Mouse (Mus musculus) midbrain, embryonic 10.5 days (tissue): ENCODE measurements at regions not wholly inside any gene's neighbourhood (a gene's known extent, or its start where the extent isn't known, plus 50 kb on each side); places are given as distances from the start of the nearest gene placed in this dataset.

Source experiments
- DNase-seq: peaks from one replicate; pipeline ENCODE4 v3.0.0-alpha.2; 2017; ENCODE audit warnings: low spot score
- H3K27ac ChIP-seq: fragments of 300-500 bp; sonication (generic); replicated peaks from 2 replicates; pipeline ENCODE4 v1.5.1; 2016; ENCODE audit warnings: mild to moderate bottlenecking
- H3K27me3 ChIP-seq: fragments of 300-500 bp; sonication (generic); 2 replicates; pipeline ENCODE4 v1.6.1; 2016; ENCODE audit warnings: low read depth, mild to moderate bottlenecking; ENCODE audit not compliant: poor library complexity, severe bottlenecking
- H3K36me3 ChIP-seq: fragments of 300-500 bp; sonication (generic); 2 replicates; pipeline ENCODE4 v1.6.1; 2016; ENCODE audit warnings: mild to moderate bottlenecking, moderate library complexity
- H3K4me1 ChIP-seq: fragments of 300-500 bp; sonication (generic); 2 replicates; pipeline ENCODE4 v1.6.1; 2016
- H3K4me3 ChIP-seq: fragments of 300-500 bp; sonication (generic); 2 replicates; pipeline ENCODE4 v1.5.1; 2016; ENCODE audit warnings: mild to moderate bottlenecking, moderate library complexity
- H3K9me3 ChIP-seq: fragments of 300-500 bp; sonication (generic); replicated peaks from 2 replicates; pipeline ENCODE4 v1.6.1; 2016; ENCODE audit warnings: mild to moderate bottlenecking
- WGBS: fragments of 180-500 bp; shearing (Covaris S2); methylation state at CpG from one replicate; pipeline ENCODE4 v1.1.7; 2016; 5-methylcytosine and 5-hydroxymethylcytosine counted together

DNA sequence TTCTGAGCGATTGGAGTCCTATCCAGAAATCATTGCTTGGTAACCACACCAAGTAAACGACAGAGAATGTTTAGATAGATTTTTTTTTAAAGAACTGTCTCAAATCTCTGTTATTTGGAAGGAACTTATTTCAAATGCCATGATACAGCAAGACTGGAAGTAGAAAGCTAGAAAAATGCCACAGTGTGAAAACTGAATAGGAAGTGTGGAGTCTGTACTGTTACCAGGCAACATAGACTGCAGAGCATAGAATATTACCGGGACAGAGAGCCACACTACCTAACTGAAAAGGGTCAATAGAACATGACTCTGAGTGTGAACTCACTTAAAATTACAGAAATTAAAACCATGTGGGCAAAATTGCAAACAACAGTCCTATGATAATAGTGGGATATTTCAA lies 52.4 kb upstream of the Adcy1 start:
- H3K36me3 ChIP-seq = no peaks in the 10 kb centered on the region
- no peak overlapping the region for H3K27ac ChIP-seq
- no peak overlapping the region for H3K4me3 ChIP-seq
- 91% methylated on average over 3 of the region's 3 CpGs for WGBS
- no peaks in the 10 kb centered on the region for H3K27me3 ChIP-seq
- no peak for DNase-seq
- H3K9me3 ChIP-seq = no peaks in the 10 kb centered on the region
- no peaks in the 10 kb centered on the region for H3K4me1 ChIP-seq

DNA sequence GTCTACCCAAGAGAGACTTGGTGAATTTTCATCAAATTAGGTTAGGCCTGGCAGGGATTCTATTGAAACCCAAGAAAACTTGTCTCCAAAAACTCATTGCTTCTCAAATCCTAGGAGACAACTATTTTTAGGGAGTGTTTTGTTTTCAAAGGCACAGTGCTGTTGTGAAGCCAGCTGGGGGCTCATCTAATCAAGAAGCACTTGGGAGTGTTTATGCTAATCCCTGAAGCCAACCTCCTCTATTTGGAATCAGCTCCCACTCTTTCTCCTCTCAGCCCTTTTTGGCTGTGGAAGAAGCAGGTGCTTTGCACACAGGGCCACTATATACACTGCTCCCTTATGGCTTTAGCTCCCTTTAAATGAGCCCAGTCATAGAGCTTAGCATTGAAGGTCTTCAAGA lies 64.0 kb upstream of the Adcy1 start:
- no peaks in the 10 kb centered on the region for H3K36me3 ChIP-seq
- no peak overlapping the region for H3K27ac ChIP-seq
- no peaks in the 10 kb centered on the region for H3K27me3 ChIP-seq
- DNase-seq = no peak
- no peak overlapping the region for H3K4me3 ChIP-seq
- no peaks in the 10 kb centered on the region for H3K9me3 ChIP-seq
- 0 out of 2 replicates have a peak, but pooled peaks cover 3% of the 10 kb centered on the region for H3K4me1 ChIP-seq

DNA sequence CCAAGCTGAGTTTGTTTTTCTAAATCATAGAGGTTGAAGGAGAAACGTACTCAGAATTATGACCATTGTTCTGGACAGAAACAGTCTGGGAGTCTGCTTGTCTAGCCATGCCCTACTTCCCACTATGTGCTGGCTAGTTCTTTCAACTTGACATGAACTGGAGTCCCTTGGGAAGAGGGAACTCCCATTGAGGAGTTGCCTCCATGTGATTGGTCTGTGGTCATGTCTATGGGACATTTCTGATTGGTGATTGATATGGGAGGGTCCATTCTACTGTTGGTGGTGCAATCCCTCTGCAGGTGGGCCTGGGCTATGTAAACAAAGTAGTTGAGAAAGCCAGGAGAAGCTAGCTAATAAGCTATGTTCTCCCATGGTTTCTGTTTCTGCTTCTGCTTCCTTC lies 64.5 kb upstream of the Adcy1 start:
- no peak overlapping the region for H3K27ac ChIP-seq
- H3K9me3 ChIP-seq = no peaks in the 10 kb centered on the region
- no peaks in the 10 kb centered on the region for H3K36me3 ChIP-seq
- no peak overlapping the region for H3K4me3 ChIP-seq
- 0 out of 2 replicates have a peak, but pooled peaks cover 4% of the 10 kb centered on the region for H3K4me1 ChIP-seq
- no peaks in the 10 kb centered on the region for H3K27me3 ChIP-seq
- 76% methylated on average over 1 of the region's 1 CpGs for WGBS
- no peak for DNase-seq

DNA sequence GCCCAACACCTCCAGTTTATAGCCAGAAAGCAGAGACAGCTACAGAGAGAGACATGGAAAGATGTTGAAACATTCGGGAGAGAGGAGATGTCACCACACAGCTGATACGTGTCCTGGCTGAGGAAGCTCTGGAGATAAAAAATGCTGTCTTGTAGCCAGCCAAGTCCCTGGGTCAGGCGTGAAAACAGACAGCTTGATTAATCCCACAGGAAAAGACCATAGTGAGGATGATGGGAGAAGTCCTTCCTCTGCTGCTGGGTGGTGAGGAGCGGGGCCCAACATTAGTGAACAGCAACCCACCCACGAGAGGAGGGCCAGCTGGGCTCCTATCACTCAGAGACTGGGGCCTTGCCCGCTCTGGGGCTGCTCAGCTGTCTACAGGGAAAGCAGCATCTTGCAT lies 65.8 kb upstream of the Adcy1 start:
- Histone ChIP-seq H3K27me3 (no peaks in the 10 kb centered on the region), H3K4me3 (no peak overlapping the region), H3K4me1 (0 out of 2 replicates have a peak, but pooled peaks cover 4% of the 10 kb centered on the region), H3K9me3 (no peaks in the 10 kb centered on the region), H3K27ac (no peak overlapping the region), H3K36me3 (no peaks in the 10 kb centered on the region)
- peak; percentile 8 for DNase-seq
- 88% methylated on average over 6 of the region's 6 CpGs for WGBS

DNA sequence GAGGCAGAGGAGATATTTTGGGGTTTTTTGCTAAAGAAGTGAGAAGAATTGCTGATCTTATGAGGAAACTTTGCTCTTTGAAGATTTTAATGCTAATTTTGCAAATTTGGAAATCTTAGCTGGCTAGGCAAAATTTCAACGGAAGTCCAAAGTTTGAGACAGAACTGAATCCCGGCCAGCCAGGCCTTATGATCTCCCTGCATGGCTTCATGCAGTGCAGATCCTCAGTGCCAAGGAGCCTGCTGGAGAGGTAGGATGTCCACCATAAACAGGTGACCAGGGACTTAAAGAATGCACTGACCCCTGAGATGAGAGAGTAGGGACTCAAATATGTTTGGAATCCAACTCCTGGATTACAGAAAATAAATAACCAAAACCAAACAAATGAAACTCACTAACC lies 69.6 kb upstream of the Adcy1 start:
- H3K27ac ChIP-seq = no peak overlapping the region
- H3K4me3 ChIP-seq = no peak overlapping the region
- WGBS = 91% methylated on average over 2 of the region's 2 CpGs
- peaks cover 7% of the 10 kb centered on the region; the same call in 1 of the 2 replicates for H3K27me3 ChIP-seq
- peaks cover 21% of the 10 kb centered on the region for H3K4me1 ChIP-seq
- no peak for DNase-seq
- H3K9me3 ChIP-seq = no peaks in the 10 kb centered on the region
- no peaks in the 10 kb centered on the region for H3K36me3 ChIP-seq

DNA sequence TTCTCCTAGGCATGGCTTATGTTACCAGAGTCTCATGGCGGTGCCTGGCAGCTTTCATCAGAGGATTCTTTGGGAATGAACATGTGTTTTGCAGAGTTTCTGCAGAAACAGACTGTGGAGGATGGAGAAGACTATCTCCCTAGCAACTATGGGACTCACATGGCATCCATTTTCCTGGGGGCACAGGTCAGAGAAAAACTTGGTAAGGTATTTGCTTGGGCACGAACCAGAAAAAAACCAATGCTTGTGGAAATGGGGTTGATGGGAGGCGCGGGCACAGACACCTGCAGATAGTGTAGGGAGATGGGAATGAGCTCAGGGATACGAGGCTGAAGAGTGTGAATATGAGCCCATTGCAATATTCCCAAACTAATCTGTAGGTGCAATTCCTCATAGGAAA lies 71.7 kb upstream of the Adcy1 start:
- WGBS = 87% methylated on average over 5 of the region's 5 CpGs
- no peak overlapping the region for H3K4me3 ChIP-seq
- DNase-seq = no peak

DNA sequence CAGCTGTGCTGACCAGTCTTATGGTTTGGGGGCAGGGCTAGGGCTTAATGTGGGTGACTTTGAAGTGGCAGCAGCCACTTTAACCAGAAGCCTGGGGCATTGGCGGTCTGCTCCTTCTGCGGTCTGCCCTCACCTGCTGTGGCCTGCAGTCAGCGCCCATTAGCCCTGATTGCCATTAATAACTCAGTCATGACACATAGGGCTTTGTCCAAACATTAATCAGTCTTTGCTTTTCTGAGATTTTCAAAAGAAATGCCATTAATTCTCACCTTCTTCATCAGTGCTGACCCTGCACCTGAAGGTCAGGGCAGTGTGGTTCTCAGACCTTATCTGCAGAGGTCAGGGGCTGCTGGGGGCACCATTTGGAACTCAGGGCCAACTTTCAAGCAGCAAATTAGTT lies 72.6 kb upstream of the Adcy1 start:
- Histone ChIP-seq H3K27ac (no peak overlapping the region), H3K4me3 (no peak overlapping the region), H3K9me3 (no peaks in the 10 kb centered on the region), H3K27me3 (peaks cover 7% of the 10 kb centered on the region; the same call in 1 of the 2 replicates), H3K4me1 (peaks cover 29% of the 10 kb centered on the region), H3K36me3 (no peaks in the 10 kb centered on the region)
- DNase-seq = no peak
- WGBS = 79% methylated on average over 3 of the region's 3 CpGs

More for the DNA sequence above, 71.7 kb upstream of the Adcy1 start:
- Histone ChIP-seq H3K36me3 (no peaks in the 10 kb centered on the region), H3K4me1 (peaks cover 29% of the 10 kb centered on the region), H3K27ac (no peak overlapping the region), H3K9me3 (no peaks in the 10 kb centered on the region), H3K27me3 (peaks cover 7% of the 10 kb centered on the region; the same call in 1 of the 2 replicates)

DNA sequence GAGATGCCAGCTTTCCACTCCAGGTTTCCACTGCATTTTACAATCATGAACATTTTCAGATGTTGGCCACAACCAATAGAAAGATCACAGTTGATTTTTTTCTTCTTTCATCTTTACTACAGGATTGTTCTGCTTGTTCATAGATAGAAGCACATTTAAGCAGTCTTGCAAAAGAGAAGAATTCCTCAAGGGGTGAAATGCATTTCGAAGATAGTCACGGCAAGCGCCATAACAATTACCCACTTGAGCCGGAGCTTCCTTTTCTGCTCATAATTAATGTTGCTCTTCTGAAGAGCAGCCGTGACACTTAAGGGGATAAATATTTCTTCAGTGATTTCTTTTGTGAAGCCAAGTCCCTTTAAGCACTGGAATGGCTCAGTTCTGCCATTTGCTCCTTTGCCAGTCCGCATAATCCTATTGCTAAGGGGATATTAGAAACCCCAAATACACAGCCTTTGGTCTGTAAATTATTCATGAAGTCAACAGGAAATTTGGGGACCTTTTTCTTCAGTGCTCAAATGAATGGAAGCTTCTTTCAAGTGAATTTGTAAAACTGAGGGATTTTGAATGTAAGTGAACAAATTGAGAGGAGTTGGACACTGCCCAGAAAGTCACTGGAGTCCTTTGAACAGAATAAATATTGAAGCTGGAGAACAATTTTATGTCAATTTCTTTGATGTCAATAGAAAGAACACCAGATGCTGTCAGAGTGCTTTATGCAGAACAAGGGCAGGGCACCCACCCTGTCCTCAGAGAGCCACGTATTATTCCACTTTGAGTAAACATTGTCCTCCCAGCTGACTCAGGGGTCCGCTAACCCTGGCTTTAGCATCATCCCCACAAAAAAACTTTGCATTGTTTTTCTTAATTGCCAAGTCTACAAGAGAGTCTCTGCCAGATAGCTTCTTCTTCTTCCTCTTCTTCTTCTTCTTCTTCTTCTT lies 74.1 kb upstream of the Adcy1 start:
- peak; percentile 6 for DNase-seq
- 66% methylated on average over 8 of the region's 8 CpGs for WGBS

DNA sequence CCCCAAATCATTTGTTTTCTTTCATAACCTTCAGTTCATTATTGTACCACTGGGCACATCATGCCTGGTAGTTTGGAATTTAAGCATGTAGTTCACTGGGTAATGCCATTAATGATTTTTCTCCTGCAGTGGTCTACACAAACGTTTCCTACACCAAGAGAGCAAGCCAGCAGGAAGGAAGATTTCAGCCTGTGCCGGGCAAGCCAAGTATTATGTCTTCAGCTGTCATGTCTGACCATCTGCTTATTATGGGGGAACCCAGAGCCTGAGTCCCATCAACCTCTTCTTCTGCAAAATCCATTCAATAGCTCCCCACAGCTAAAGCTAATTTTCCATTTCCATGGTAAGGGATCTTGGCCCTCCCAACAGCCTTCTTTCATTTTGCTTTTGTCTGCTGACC lies 75.3 kb upstream of the Adcy1 start:
- no peak overlapping the region for H3K27ac ChIP-seq
- peaks cover 25% of the 10 kb centered on the region for H3K4me1 ChIP-seq
- WGBS = 71% methylated on average over 2 of the region's 2 CpGs

More for the DNA sequence above, 74.1 kb upstream of the Adcy1 start:
- Histone ChIP-seq H3K27ac (no peak overlapping the region), H3K4me1 (peaks cover 25% of the 10 kb centered on the region), H3K9me3 (no peaks in the 10 kb centered on the region), H3K4me3 (no peak overlapping the region), H3K36me3 (no peaks in the 10 kb centered on the region), H3K27me3 (peaks cover 7% of the 10 kb centered on the region; the same call in 1 of the 2 replicates)

DNA sequence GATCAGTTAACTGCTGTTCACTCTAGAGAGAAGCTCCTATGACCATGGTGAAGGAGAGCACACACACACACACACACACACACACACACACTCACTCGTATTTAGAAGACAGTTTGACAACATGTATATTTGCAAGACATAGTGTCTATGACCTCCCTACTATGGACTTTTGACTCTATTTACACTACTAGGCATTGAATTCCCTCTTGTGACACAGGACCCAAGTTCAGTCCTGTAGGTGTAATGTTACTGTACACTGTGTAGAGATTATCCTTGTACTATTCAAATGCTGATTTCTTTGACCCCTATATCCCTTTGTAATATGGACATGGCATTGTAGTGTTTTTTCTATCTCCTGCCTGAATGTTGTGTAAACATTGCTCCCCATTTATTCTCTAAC lies 76.2 kb upstream of the Adcy1 start:
- H3K9me3 ChIP-seq = no peaks in the 10 kb centered on the region
- peaks cover 25% of the 10 kb centered on the region for H3K4me1 ChIP-seq
- no peaks in the 10 kb centered on the region for H3K36me3 ChIP-seq
- no peak for DNase-seq
- H3K4me3 ChIP-seq = no peak overlapping the region
- H3K27ac ChIP-seq = no peak overlapping the region
- peaks cover 7% of the 10 kb centered on the region; the same call in 1 of the 2 replicates for H3K27me3 ChIP-seq
- 94% methylated on average over 1 of the region's 1 CpGs for WGBS

More for the DNA sequence above, 75.3 kb upstream of the Adcy1 start:
- Histone ChIP-seq H3K36me3 (no peaks in the 10 kb centered on the region), H3K27me3 (peaks cover 7% of the 10 kb centered on the region; the same call in 1 of the 2 replicates), H3K4me3 (no peak overlapping the region), H3K9me3 (no peaks in the 10 kb centered on the region)
- peak; percentile 9 for DNase-seq

DNA sequence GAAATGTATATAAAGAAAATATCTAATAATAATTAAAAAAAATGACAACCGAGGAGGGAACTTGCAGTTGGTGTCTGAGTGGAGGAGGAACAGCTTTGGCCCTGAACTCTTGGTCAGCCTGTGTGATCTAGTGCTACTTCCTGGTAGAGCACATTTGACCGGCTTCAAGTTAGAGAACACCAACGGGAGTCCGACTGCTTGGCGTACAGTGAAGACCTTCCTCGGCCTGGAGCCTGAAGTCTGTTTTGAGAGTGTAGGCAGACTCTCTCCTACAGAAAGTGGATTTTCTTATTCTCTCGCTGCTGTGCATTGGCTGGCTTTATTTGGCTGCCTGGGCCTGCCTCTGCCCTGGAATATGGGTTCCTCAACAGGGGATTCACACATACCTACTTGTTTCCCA lies 81.2 kb upstream of the Adcy1 start:
- Histone ChIP-seq H3K4me3 (no peak overlapping the region), H3K4me1 (no peaks in the 10 kb centered on the region), H3K27me3 (no peaks in the 10 kb centered on the region), H3K36me3 (no peaks in the 10 kb centered on the region), H3K9me3 (no peaks in the 10 kb centered on the region), H3K27ac (no peak overlapping the region)
- WGBS = 94% methylated on average over 7 of the region's 7 CpGs
- DNase-seq = no peak

DNA sequence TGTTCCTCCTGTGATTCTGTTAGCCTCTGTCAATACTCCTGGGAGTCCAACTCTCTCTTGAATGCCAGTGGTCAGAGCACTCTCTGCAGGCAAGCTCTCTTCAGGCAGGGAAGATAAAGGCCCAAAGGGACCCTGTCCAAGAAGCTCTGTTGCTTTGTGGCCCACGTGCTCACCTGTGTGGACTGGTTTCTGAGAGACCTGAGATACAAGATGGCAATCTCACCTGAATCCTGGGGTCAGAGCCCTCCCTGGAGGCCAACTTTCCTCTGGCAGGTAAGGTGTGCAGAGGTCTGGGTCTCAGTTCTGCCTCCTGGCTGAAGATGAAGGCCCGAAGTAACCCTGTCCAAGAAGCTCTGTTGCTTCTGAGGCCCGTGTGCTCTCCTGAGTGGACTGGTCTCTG lies 83.6 kb upstream of the Adcy1 start:
- Histone ChIP-seq H3K4me1 (no peaks in the 10 kb centered on the region), H3K27ac (no peak overlapping the region), H3K27me3 (no peaks in the 10 kb centered on the region), H3K36me3 (no peaks in the 10 kb centered on the region), H3K9me3 (no peaks in the 10 kb centered on the region), H3K4me3 (no peak overlapping the region)
- 89% methylated on average over 3 of the region's 3 CpGs for WGBS
- DNase-seq = no peak

DNA sequence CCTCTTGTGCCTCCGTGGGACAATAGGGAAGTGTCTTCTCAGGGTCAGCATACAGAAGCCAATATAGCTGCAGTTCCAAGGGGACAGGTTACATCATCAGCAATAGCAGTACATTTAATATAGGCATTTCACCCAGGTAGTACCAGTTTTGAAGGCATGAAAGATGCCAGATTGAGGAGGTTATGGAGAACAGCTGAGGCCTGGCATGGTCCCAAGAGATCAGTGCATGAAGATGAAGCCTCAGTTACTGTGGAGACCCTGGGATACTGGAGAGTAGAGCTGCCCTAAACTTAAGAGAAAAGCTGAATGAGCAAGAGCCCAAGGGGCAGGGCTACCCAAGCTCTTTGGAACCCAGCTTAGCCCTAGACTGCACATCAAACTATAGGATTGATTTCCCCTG lies 94.1 kb upstream of the Adcy1 start:
- H3K36me3 ChIP-seq = no peaks in the 10 kb centered on the region
- no peak for DNase-seq
- H3K27ac ChIP-seq = no peak overlapping the region
- H3K27me3 ChIP-seq = no peaks in the 10 kb centered on the region
- 61% methylated on average over 1 of the region's 1 CpGs for WGBS
- H3K4me1 ChIP-seq = 0 out of 2 replicates have a peak, but pooled peaks cover 4% of the 10 kb centered on the region
- H3K9me3 ChIP-seq = no peaks in the 10 kb centered on the region
- H3K4me3 ChIP-seq = no peak overlapping the region
